Mouse (Mus musculus) midbrain, embryonic 14.5 days (tissue): Measurements from ENCODE around the gene Prkcg. TPM values are rescaled to one million over a fixed set of nuclear protein-coding genes. Genes with fewer than 3 reads are reported as not detected.

Experiments used
- ATAC-seq: fragments of 200-750 bp; cut with Nextera tagmentation; 2 replicates; pipeline ENCODE4 v1.8.0; 2017; ENCODE audit warnings: moderate number of reproducible peaks, moderate library complexity; ENCODE audit not compliant: low FRiP score, low TSS enrichment
- DNase-seq: peaks from one replicate; pipeline ENCODE4 v3.0.0-alpha.2; 2015
- H3K27ac ChIP-seq: fragments of 300-500 bp; sonication (generic); replicated peaks from 2 replicates; pipeline ENCODE4 v1.5.1; 2014; ENCODE audit warnings: mild to moderate bottlenecking, low read depth, low read length, moderate library complexity
- H3K27me3 ChIP-seq: fragments of 300-500 bp; sonication (generic); 2 replicates; pipeline ENCODE4 v1.6.1; 2014; ENCODE audit warnings: low read length, control low read depth, mixed read lengths; ENCODE audit not compliant: control insufficient read depth, insufficient read depth
- H3K36me3 ChIP-seq: fragments of 300-500 bp; sonication (generic); 2 replicates; pipeline ENCODE4 v1.6.1; 2014; ENCODE audit warnings: low read length, control low read depth; ENCODE audit not compliant: control insufficient read depth, insufficient read depth
- H3K4me1 ChIP-seq: fragments of 300-500 bp; sonication (generic); 2 replicates; pipeline ENCODE4 v1.6.1; 2014; ENCODE audit warnings: mild to moderate bottlenecking, antibody characterized with exemption, low read length, control low read depth; ENCODE audit not compliant: control insufficient read depth, insufficient read depth
- H3K4me2 ChIP-seq: fragments of 300-500 bp; sonication (generic); 2 replicates; pipeline ENCODE4 v1.6.1; 2014; ENCODE audit warnings: mild to moderate bottlenecking, low read length, moderate library complexity
- H3K4me3 ChIP-seq: fragments of 300-500 bp; sonication (generic); replicated peaks from 2 replicates; pipeline ENCODE4 v1.5.1; 2014; ENCODE audit warnings: low read depth, low read length
- H3K9ac ChIP-seq: fragments of 300-500 bp; sonication (generic); replicated peaks from 2 replicates; pipeline ENCODE4 v1.6.1; 2014; ENCODE audit warnings: mild to moderate bottlenecking, low read length, moderate library complexity
- H3K9me3 ChIP-seq: fragments of 300-500 bp; sonication (generic); 2 replicates; pipeline ENCODE4 v1.6.1; 2016; ENCODE audit warnings: low read length, control low read depth, mixed read lengths; ENCODE audit not compliant: control insufficient read depth
- WGBS: fragments of 180-500 bp; shearing (Covaris S2); extraction: QIAGEN DNeasy Blood & Tissue Kit; methylation state at CpG from one replicate; pipeline ENCODE4 v1.1.7; 2014; 5-methylcytosine and 5-hydroxymethylcytosine counted together
- polyA plus RNA-seq: library from polyadenylated mRNA; unstranded; fragments of >200 nt; fragmentation: Nextera tagmentation; extraction: Ambion mirVana; gene quantifications from 2 replicates; pipeline ENCODE4 v1.2.1, GENCODE M21; 2014

Gene Prkcg
- polyA plus RNA-seq, 1 experiment from 2014 or later = 1.3 TPM

DNA sequence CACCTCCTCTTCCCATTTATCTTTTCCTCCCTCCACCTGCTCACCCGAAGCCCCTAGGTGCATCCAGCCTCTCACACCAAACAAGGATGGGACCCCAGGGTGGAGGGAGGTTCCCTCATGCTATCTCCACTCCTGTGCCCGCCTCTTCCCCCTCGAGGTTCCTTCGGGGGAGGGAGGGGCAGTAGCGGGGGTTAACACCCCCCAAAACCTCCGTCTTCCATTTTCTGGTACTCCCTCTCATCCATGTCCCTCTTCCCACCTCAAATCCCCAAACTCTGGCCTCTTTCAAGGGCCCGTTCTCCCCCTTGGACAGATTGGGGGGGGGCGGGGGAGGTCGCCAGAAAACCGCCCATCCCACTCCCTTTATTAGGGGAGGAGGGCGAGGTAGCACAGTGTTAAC, 78.6 kb downstream of the Prkcg start:
- Histone ChIP-seq H3K36me3 (peaks cover 20% of the 10 kb centered on the region), H3K9me3 (no peaks in the 10 kb centered on the region), H3K4me1 (0 out of 2 replicates have a peak, but pooled peaks cover 5% of the 10 kb centered on the region), H3K4me2 (peak overlapping the region; percentile 28; the same call in 1 of the 2 replicates), H3K27ac (no peak overlapping the region), H3K27me3 (0 out of 2 replicates have a peak, but pooled peaks cover 6% of the 10 kb centered on the region), H3K4me3 (no peak overlapping the region), H3K9ac (peak overlapping the region; percentile 36; the same call in 1 of the 2 replicates)
- DNase-seq = no peak
- WGBS = 14% methylated on average over 11 of the region's 11 CpGs
- no peak for ATAC-seq

- no peak overlapping the region for H3K4me2 ChIP-seq
- H3K9me3 ChIP-seq = no peaks in the 10 kb centered on the region
- no peak overlapping the region for H3K27ac ChIP-seq
- ATAC-seq = 0 out of 2 replicates have a peak, but pooled peaks have one; percentile 3
- no peak overlapping the region for H3K4me3 ChIP-seq
- 30% methylated on average over 12 of the region's 12 CpGs for WGBS
- no peak overlapping the region for H3K9ac ChIP-seq
- H3K36me3 ChIP-seq = peaks cover 18% of the 10 kb centered on the region
- DNase-seq = peak; percentile 26
- 0 out of 2 replicates have a peak, but pooled peaks cover 5% of the 10 kb centered on the region for H3K4me1 ChIP-seq
- H3K27me3 ChIP-seq = 0 out of 2 replicates have a peak, but pooled peaks cover 6% of the 10 kb centered on the region
These were observed 79.3 kb downstream of the Prkcg start for GRCm38 (mm10) chr7:3368311-3368710.

- Histone ChIP-seq H3K27ac (no peak overlapping the region), H3K27me3 (0 out of 2 replicates have a peak, but pooled peaks cover 6% of the 10 kb centered on the region), H3K9ac (no peak overlapping the region), H3K9me3 (no peaks in the 10 kb centered on the region), H3K4me3 (no peak overlapping the region), H3K36me3 (peaks cover 16% of the 10 kb centered on the region), H3K4me2 (no peak overlapping the region), H3K4me1 (0 out of 2 replicates have a peak, but pooled peaks cover 5% of the 10 kb centered on the region)
- DNase-seq (no peak), ATAC-seq (no peak)
- WGBS = 77% methylated on average over 6 of the region's 6 CpGs
These were observed 80.2 kb downstream of the Prkcg start for GRCm38 (mm10) chr7:3369189-3369588.

DNA sequence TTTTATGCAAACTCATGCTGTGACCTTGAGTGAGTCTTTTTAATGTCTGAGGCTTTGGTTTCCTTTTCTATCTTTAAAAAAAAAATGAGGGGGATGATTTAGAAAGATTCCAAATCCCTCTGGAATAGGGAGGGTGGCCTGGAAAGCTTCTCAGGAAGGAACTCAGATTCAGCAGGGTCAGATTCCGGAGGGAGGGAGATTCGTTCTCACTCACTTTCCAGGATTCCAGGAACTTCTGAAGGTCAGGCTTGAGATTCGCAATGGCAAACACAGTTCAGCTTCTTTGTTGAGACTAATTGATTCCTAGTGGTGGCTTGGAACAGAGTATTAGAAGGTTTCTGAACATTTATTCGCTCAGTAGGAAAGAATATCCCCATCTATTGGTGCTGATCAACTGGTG, 81.4 kb downstream of the Prkcg start:
- H3K36me3 ChIP-seq = peaks cover 5% of the 10 kb centered on the region
- 67% methylated on average over 4 of the region's 4 CpGs for WGBS
- 0 out of 2 replicates have a peak, but pooled peaks cover 6% of the 10 kb centered on the region for H3K27me3 ChIP-seq
- no peaks in the 10 kb centered on the region for H3K9me3 ChIP-seq
- no peak overlapping the region for H3K27ac ChIP-seq
- H3K4me1 ChIP-seq = 0 out of 2 replicates have a peak, but pooled peaks cover 5% of the 10 kb centered on the region
- no peak for DNase-seq
- H3K9ac ChIP-seq = no peak overlapping the region
- no peak overlapping the region for H3K4me2 ChIP-seq
- no peak for ATAC-seq
- no peak overlapping the region for H3K4me3 ChIP-seq

GRCm38 (mm10) chr7:3372376-3372775, 83.4 kb downstream of the Prkcg start:
- no peak overlapping the region for H3K4me2 ChIP-seq
- no peak overlapping the region for H3K4me3 ChIP-seq
- WGBS = 83% methylated on average over 2 of the region's 2 CpGs
- H3K36me3 ChIP-seq = no peaks in the 10 kb centered on the region
- H3K27me3 ChIP-seq = no peaks in the 10 kb centered on the region
- DNase-seq = no peak
- no peak overlapping the region for H3K27ac ChIP-seq
- H3K9me3 ChIP-seq = no peaks in the 10 kb centered on the region
- 0 out of 2 replicates have a peak, but pooled peaks cover 4% of the 10 kb centered on the region for H3K4me1 ChIP-seq
- H3K9ac ChIP-seq = no peak overlapping the region
- ATAC-seq = no peak

DNA sequence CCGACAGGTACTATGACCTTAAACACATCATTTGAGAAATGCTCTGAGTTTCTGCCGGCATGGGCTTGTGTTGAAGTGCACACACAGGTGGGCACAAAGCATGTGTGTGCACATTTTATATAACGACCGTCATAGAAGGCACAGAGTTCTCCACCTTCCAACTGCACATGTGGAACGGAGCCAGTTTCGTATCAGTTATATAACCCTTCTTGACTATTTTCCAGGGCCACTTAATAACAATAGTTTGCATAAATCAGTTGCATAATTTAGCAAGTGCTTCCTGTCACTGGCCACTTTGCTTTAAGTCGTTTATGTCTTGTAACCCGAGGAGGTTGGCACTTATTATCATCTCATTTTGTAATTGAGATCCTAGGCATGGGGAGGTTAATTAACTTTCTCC, 84.8 kb downstream of the Prkcg start:
- H3K4me2 ChIP-seq = no peak overlapping the region
- DNase-seq (no peak), ATAC-seq (no peak)
- no peak overlapping the region for H3K4me3 ChIP-seq
- H3K36me3 ChIP-seq = no peaks in the 10 kb centered on the region
- WGBS = 89% methylated on average over 8 of the region's 8 CpGs
- H3K27me3 ChIP-seq = no peaks in the 10 kb centered on the region
- H3K4me1 ChIP-seq = no peaks in the 10 kb centered on the region
- H3K9ac ChIP-seq = no peak overlapping the region
- no peak overlapping the region for H3K27ac ChIP-seq
- no peaks in the 10 kb centered on the region for H3K9me3 ChIP-seq

GRCm38 (mm10) chr7:3376831-3377230, 87.9 kb downstream of the Prkcg start:
- Histone ChIP-seq H3K27ac (no peak overlapping the region), H3K4me2 (no peak overlapping the region), H3K27me3 (no peaks in the 10 kb centered on the region), H3K9ac (no peak overlapping the region), H3K4me1 (no peaks in the 10 kb centered on the region), H3K36me3 (no peaks in the 10 kb centered on the region), H3K9me3 (no peaks in the 10 kb centered on the region), H3K4me3 (no peak overlapping the region)
- ATAC-seq (no peak), DNase-seq (peak; percentile 50)
- WGBS = 52% methylated on average over 4 of the region's 4 CpGs

Other genes starting within 250 kb of the Prkcg start
- gene AU018091, start 120.0 kb upstream of the Prkcg start, polyA plus RNA-seq = not detected in 2 replicates
- gene Nlrp12, start 39.4 kb upstream of the Prkcg start, polyA plus RNA-seq = not detected in 2 replicates
- 23.0 and 30.1 TPM in 2 replicates for gene Myadm, start 99 bp upstream of the Prkcg start, polyA plus RNA-seq
- 5.0 and 5.9 TPM in 2 replicates for gene Cacng7, start 43.8 kb downstream of the Prkcg start, polyA plus RNA-seq
- 12.5 and 12.8 TPM in 2 replicates for gene Cacng8, start 101.5 kb downstream of the Prkcg start, polyA plus RNA-seq
- 0.18 TPM in 1 of 2 replicates, not detected in the other for gene Cacng6, start 135.0 kb downstream of the Prkcg start, polyA plus RNA-seq
- not detected in 2 replicates for gene Tarm1, start 213.4 kb downstream of the Prkcg start, polyA plus RNA-seq